Mouse (Mus musculus): ENCODE data around the gene Slc16a5. TPM values are rescaled to one million over a fixed set of nuclear protein-coding genes. Genes with fewer than 3 reads are reported as not detected.

Slc16a5 gene
- 5.7 and 10.6 TPM in 2 replicates for polyA plus RNA-seq (2012; rRNA removed; ENCODE audit: low replicate concordance)

DNA sequence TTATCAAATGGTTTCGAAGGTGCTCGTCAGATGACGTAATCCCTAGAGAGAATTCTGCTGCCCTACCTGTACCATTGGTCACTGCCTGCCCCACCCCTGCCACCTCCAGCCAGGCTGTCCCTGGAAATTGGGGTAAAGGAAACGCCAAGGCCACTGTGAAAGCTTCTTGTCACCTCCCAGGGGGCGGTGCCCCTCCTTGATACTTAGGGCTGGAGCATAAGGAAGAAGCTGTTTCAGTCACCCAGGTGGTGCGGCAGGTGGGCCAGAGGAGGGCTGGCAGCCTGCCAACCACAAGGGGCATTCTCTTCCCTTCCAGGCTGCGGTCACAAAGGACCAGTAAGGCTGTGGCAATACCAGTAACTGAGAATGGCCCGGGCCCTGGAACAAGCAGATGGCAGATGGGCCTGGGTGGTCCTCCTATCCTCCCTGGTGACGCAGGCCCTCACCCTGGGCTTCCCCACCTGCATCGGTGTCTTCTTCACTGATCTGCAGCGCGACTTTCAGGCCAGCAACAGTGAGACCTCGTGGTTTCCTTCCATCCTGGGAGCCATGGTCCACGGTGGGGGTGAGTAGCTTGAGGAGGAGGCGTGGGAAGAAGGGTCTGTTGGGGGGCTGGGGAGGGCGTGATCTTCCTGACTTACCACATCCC, at the start of gene Slc16a5:
Slc16a5 (plus strand) TSS at position 232 of the 649 bp plus-strand sequence.

DNA sequence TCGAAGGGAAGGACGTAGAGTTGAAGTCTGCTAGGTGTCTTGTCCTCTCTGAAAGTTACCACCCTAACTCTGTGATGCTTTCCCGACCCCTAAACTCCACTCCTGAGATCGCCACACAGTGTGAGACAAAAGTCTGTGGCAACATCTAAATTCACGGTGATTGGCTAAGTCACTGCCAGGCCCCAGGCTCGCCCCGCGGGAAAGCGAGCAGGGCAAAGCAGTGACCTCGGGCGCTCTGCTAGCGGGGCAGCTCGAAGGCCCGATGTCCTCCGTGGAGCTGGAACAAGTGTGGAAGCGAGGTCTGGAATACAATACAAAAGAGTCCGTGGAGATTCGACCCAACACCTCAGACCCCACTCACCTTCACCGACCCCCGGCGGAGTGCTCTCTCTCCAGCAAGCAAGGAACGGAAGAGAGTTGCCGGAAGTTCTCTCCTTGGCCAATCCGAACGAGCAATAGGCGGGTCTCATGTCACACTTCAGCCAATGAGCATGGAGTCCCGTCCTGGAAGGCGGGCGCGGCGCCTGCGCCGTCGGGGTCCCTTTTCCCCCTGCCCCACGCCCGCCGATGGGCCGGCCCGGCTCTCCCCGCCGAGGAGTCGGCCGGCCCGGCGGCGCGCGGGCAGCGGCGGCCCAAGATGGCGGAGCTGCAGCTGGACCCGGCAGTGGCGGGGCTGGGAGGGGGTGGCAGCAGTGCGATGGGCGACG, 42.6 kb upstream of the Slc16a5 start, which contains the start of the genes Atp5h and Kctd2:
Atp5h (minus strand) TSS at position 432 of the 707 bp plus-strand sequence.
Kctd2 (plus strand) TSS at position 598 of the 707 bp plus-strand sequence.

GRCm38 (mm10) chr11:115439906-115440595, 22.2 kb upstream of the Slc16a5 start, which contains the start of gene Trim80:
TSS of gene Trim80 (plus strand) at chr11:115440545.

GRCm38 (mm10) chr11:115475025-115475757, 12.9 kb downstream of the Slc16a5 start, which contains the start of gene Armc7:
TSS of gene Armc7 (plus strand) at chr11:115475667.

DNA sequence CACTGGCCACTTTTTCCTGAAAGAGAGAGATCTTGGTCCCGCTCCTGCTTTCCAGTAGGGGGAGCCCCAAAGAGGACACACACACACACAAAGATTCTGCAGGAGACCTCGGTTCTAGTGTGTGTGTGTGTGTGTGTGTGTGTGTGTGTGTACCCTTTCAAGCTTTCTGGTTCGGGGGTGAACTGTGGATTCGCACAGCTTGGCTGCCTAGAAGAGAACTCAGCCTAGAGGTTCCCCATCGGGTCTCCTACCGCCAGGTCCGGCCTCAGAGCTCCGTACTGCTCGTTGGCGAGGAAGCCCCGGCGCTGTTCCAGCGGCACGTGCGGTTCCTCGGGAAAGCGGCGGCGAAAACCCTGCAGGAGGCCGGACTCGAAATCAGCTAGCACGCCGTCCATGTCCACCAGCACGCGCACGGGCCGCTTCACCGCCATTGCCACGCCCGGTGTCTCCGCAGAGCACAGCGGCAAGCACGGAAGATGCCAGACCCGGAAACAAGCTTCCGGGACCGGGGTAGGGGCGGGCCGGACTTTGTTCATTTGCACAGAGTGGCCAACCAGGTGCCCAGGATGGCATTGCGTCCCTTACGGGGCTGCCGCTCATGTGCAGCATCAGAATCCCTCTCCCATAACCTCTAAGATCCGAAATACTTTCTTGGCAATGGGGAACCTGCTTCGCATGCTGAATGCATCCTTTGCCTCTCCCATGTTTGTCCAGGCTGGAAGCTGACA, 29.2 kb downstream of the Slc16a5 start, which contains the start of gene Nt5c:
Nt5c (minus strand) TSS at position 507 of the 728 bp plus-strand sequence.

GRCm38 (mm10) chr11:115514238-115514663, 52.0 kb downstream of the Slc16a5 start, which contains the start of gene Jpt1:
TSS of gene Jpt1 (minus strand) at chr11:115514387.

Other genes starting within 250 kb of the Slc16a5 start
- gene Grin2c, start 195.2 kb upstream of the Slc16a5 start, polyA plus RNA-seq (2012; rRNA removed; ENCODE audit: low replicate concordance), result 0.11 and 0.59 TPM in 2 replicates
- gene Fdxr, start 185.4 kb upstream of the Slc16a5 start, polyA plus RNA-seq (2012; rRNA removed; ENCODE audit: low replicate concordance), result 17.8 and 30.0 TPM in 2 replicates
- 4.2 and 5.5 TPM in 2 replicates for gene Fads6, start 164.8 kb upstream of the Slc16a5 start, polyA plus RNA-seq (2012; rRNA removed; ENCODE audit: low replicate concordance)
- not detected in 2 replicates for gene Otop2, start 155.3 kb upstream of the Slc16a5 start, polyA plus RNA-seq (2012; rRNA removed; ENCODE audit: low replicate concordance)
- gene Ush1g, start 140.4 kb upstream of the Slc16a5 start, polyA plus RNA-seq (2012; rRNA removed; ENCODE audit: low replicate concordance), result 0.26 and 0.37 TPM in 2 replicates
- 0.05 and 0.16 TPM in 2 replicates for gene Otop3, start 127.7 kb upstream of the Slc16a5 start, polyA plus RNA-seq (2012; rRNA removed; ENCODE audit: low replicate concordance)
- gene Hid1, start 94.7 kb upstream of the Slc16a5 start, polyA plus RNA-seq (2012; rRNA removed; ENCODE audit: low replicate concordance), result 53.5 and 57.6 TPM in 2 replicates
- 18.2 and 20.7 TPM in 2 replicates for gene Cdr2l, start 80.6 kb upstream of the Slc16a5 start, polyA plus RNA-seq (2012; rRNA removed; ENCODE audit: low replicate concordance)
- gene Mrpl58, start 58.7 kb upstream of the Slc16a5 start, polyA plus RNA-seq (2012; rRNA removed; ENCODE audit: low replicate concordance), result 58.1 and 65.1 TPM in 2 replicates
- gene Atp5h, start 42.5 kb upstream of the Slc16a5 start, polyA plus RNA-seq (2012; rRNA removed; ENCODE audit: low replicate concordance), result 52.6 and 152 TPM in 2 replicates
- 36.0 and 38.1 TPM in 2 replicates for gene Kctd2, start 42.3 kb upstream of the Slc16a5 start, polyA plus RNA-seq (2012; rRNA removed; ENCODE audit: low replicate concordance)
- gene Trim80, start 21.9 kb upstream of the Slc16a5 start, polyA plus RNA-seq (2012; rRNA removed; ENCODE audit: low replicate concordance), result 0.42 and 0.57 TPM in 2 replicates
- 11.8 and 44.6 TPM in 2 replicates for gene Armc7, start 13.2 kb downstream of the Slc16a5 start, polyA plus RNA-seq (2012; rRNA removed; ENCODE audit: low replicate concordance)
- gene Nt5c, start 29.4 kb downstream of the Slc16a5 start, polyA plus RNA-seq (2012; rRNA removed; ENCODE audit: low replicate concordance), result 41.8 and 67.1 TPM in 2 replicates
- 216 and 221 TPM in 2 replicates for gene Jpt1, start 51.9 kb downstream of the Slc16a5 start, polyA plus RNA-seq (2012; rRNA removed; ENCODE audit: low replicate concordance)
- 32.4 and 64.1 TPM in 2 replicates for gene Sumo2, start 73.8 kb downstream of the Slc16a5 start, polyA plus RNA-seq (2012; rRNA removed; ENCODE audit: low replicate concordance)
- gene Nup85, start 102.0 kb downstream of the Slc16a5 start, polyA plus RNA-seq (2012; rRNA removed; ENCODE audit: low replicate concordance), result 30.2 and 65.1 TPM in 2 replicates
- gene Mrps7, start 141.5 kb downstream of the Slc16a5 start, polyA plus RNA-seq (2012; rRNA removed; ENCODE audit: low replicate concordance), result 24.3 and 26.8 TPM in 2 replicates
- 34.7 and 39.4 TPM in 2 replicates for gene Gga3, start 141.6 kb downstream of the Slc16a5 start, polyA plus RNA-seq (2012; rRNA removed; ENCODE audit: low replicate concordance)
- gene Mif4gd, start 150.5 kb downstream of the Slc16a5 start, polyA plus RNA-seq (2012; rRNA removed; ENCODE audit: low replicate concordance), result 164 and 226 TPM in 2 replicates
- gene Slc25a19, start 165.8 kb downstream of the Slc16a5 start, polyA plus RNA-seq (2012; rRNA removed; ENCODE audit: low replicate concordance), result 176 and 234 TPM in 2 replicates
- gene Grb2, start 246.1 kb downstream of the Slc16a5 start, polyA plus RNA-seq (2012; rRNA removed; ENCODE audit: low replicate concordance), result 47.1 and 53.9 TPM in 2 replicates

Measured in mammary gland, adult 2 months (tissue).